Mouse (Mus musculus) inflammation-experienced regulatory T-cells, adult 16 weeks (primary cell): ENCODE data around the gene Prorsd1. TPM values are rescaled to one million over a fixed set of nuclear protein-coding genes. Genes with fewer than 3 reads are reported as not detected.

Experiments used
- polyA plus RNA-seq: library from polyadenylated mRNA; unstranded; fragments of 100-300 nt; shearing (Covaris generic); gene quantifications from one replicate; pipeline ENCODE4 v1.2.1, GENCODE M21; 2017

Gene Prorsd1
- polyA plus RNA-seq: 38.1 TPM

GRCm38 (mm10) chr11:29514682-29515412 lies at the start of gene Prorsd1:
Gene Prorsd1, minus strand, starts transcription at chr11:29515033.

DNA sequence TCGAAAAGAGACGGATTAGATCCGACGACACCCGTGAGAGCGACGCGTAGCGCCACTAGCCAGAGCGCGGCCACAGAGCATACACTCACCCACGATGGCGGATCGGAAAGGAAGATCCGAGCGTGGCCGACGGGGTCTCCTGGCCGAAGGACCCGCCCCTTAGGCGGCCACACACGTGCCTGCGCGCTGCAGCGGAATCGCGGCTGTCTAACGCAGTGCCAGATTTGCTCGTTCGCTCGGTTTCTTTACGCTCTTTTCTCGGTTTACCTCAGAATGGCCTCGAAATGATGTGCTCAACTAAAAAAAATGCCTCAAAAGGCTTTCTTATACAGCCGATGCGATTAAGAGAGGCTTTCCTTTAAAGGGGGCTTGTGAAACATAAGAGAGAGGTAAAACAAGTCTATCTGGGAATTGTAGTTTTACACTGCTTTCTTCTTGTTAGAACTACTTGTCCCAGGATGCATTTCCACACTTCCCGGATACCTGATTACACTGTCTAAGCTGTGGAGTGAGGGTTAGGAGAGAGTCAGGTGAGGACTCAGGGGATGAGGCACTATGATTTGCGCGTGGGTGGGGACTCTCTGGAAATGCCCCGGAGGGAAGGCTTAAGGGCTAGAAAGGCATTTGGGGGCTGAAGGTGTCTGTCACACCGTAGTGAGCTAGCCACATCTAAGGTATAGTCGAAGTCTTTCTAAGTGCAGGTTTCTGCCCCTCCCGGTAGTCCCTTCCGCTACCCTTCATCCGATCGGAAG lies 33.1 kb upstream of the Prorsd1 start, which contains the start of the genes Clhc1 and Rps27a:
Gene Clhc1, plus strand, starts transcription at position 199 of the 752 bp plus-strand sequence.
Gene Rps27a, minus strand, starts transcription at position 358 of the 752 bp plus-strand sequence.

GRCm38 (mm10) chr11:29525988-29526794 lies 11.4 kb upstream of the Prorsd1 start, which contains the start of gene Mtif2:
Gene Mtif2, plus strand, starts transcription at chr11:29526408.

Other genes with a start within 250 kb of the Prorsd1 start
- 0.83 TPM for gene Ccdc88a, start 141.4 kb downstream of the Prorsd1 start, polyA plus RNA-seq
- 50.3 TPM for gene Mtif2, start 11.4 kb upstream of the Prorsd1 start, polyA plus RNA-seq
- gene Clhc1, start 32.9 kb upstream of the Prorsd1 start, polyA plus RNA-seq: 1.8 TPM
- gene Rps27a, start 33.1 kb upstream of the Prorsd1 start, polyA plus RNA-seq: 449 TPM
- gene Rtn4, start 177.9 kb upstream of the Prorsd1 start, polyA plus RNA-seq: 9.0 TPM